Mouse (Mus musculus): ENCODE measurements around the gene Olfr1367. TPM values are rescaled to one million over a fixed set of nuclear protein-coding genes. Genes with fewer than 3 reads are reported as not detected.

The Olfr1367 gene
- polyA plus RNA-seq, 2 experiments from 2014 or later = not detected

DNA sequence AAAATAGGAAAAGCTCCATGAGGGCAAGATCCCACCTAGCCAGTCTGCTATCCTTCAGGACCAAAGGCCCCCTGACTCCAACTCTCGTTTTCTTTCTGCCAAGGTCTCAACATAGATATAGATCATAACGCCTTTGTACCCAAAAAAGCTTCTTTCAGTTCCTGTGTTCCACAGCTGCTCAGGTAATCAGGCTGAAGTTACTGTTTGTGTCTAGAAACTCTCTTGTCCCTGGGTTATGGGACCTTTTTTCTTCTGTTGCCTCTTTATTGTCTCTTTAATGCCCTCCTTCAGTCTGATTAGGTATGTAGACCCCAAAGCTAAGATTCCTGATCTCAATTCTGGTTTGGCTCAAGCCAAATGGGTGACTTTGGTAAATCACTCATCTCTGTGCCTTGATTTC, 50.8 kb downstream of the Olfr1367 start:
- no peak for ATAC-seq

Other genes starting within 250 kb of the Olfr1367 start
- gene Olfr1369-ps1, start 235.4 kb upstream of the Olfr1367 start, polyA plus RNA-seq (2017; shearing (Covaris generic)) = under 1 TPM; 0.09 to 0.13 TPM
- gene Olfr263, start 217.3 kb upstream of the Olfr1367 start, polyA plus RNA-seq (2017; shearing (Covaris generic)) = not detected
- gene Olfr1368, start 201.0 kb upstream of the Olfr1367 start, polyA plus RNA-seq (2017; shearing (Covaris generic)) = not detected
- gene Trim27, start 167.5 kb upstream of the Olfr1367 start, polyA plus RNA-seq (2017; shearing (Covaris generic)) = 10 to 100 TPM; 16.2 to 18.4 TPM
- not detected for gene Gpx5, start 54.2 kb upstream of the Olfr1367 start, polyA plus RNA-seq (2017; shearing (Covaris generic))
- not detected for gene Gpx6, start 34.8 kb upstream of the Olfr1367 start, polyA plus RNA-seq (2017; shearing (Covaris generic))
- 1 to 10 TPM; 5.4 to 6.2 TPM for gene Zscan12, start 15.9 kb downstream of the Olfr1367 start, polyA plus RNA-seq (2017; shearing (Covaris generic))
- gene Zkscan3, start 55.8 kb downstream of the Olfr1367 start, polyA plus RNA-seq (2017; shearing (Covaris generic)) = 10 to 100 TPM; 24.1 to 34.5 TPM
- gene Pgbd1, start 94.1 kb downstream of the Olfr1367 start, polyA plus RNA-seq (2017; shearing (Covaris generic)) = 1 to 10 TPM in 1 of 2 experiments, under 1 TPM in 1; 0.82 to 1.4 TPM
- 10 to 100 TPM; 52.6 to 54.9 TPM for gene Zscan26, start 106.8 kb downstream of the Olfr1367 start, polyA plus RNA-seq (2017; shearing (Covaris generic))
- not detected for gene Nkapl, start 121.6 kb downstream of the Olfr1367 start, polyA plus RNA-seq (2017; shearing (Covaris generic))
- gene Zkscan4, start 132.0 kb downstream of the Olfr1367 start, polyA plus RNA-seq (2017; shearing (Covaris generic)) = not detected
- not detected for gene Gm10065, start 132.5 kb downstream of the Olfr1367 start, polyA plus RNA-seq (2017; shearing (Covaris generic))
- under 1 TPM in 1 of 2 experiments, not detected in 1; 0.50 TPM for gene AK157302, start 148.3 kb downstream of the Olfr1367 start, polyA plus RNA-seq (2017; shearing (Covaris generic))
- 10 to 100 TPM in 1 of 2 experiments, 1 to 10 TPM in 1; 2.5 to 45.3 TPM for gene Gm11273, start 154.5 kb downstream of the Olfr1367 start, polyA plus RNA-seq (2017; shearing (Covaris generic))
- 10 to 100 TPM in 1 of 2 experiments, 1 to 10 TPM in 1; 5.0 to 10.1 TPM for gene Zkscan8, start 184.2 kb downstream of the Olfr1367 start, polyA plus RNA-seq (2017; shearing (Covaris generic))
- not detected for gene Olfr1366, start 195.9 kb downstream of the Olfr1367 start, polyA plus RNA-seq (2017; shearing (Covaris generic))
- under 1 TPM in 1 of 2 experiments, not detected in 1; 0.40 TPM for gene Olfr1535, start 213.0 kb downstream of the Olfr1367 start, polyA plus RNA-seq (2017; shearing (Covaris generic))
- not detected for gene Olfr1364, start 234.8 kb downstream of the Olfr1367 start, polyA plus RNA-seq (2017; shearing (Covaris generic))